Mouse (Mus musculus): ENCODE data around the gene Gm3286. TPM values are rescaled to one million over a fixed set of nuclear protein-coding genes. Genes with fewer than 3 reads are reported as not detected.
"Not testable (repeated sequence)": the region's sequence is repeated elsewhere in the genome, so short reads cannot be mapped to it uniquely, and the experiment has no call there.

The Gm3286 gene
- not detected in 2 replicates for polyA plus RNA-seq (2015; fragmentation: Nextera tagmentation; extraction: Ambion mirVana)

DNA sequence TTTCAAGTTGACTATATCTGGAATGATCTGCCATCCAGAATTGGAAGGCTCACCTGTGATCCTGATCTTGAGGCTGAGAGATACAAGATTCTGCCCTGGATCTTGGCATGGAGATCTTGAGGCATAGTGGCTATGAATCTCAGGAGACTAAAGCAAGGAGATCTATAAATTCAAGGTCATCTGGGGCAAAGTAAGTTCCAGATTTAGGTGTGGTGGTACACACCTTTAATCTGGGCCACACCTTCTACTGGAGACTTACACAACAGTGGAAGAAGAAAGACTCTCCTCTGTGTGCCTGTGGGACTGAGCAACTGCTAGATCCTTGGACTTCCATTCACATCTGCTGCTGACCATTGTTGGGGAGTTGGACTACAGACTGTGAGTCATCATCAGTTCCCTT lies at the start of gene Gm3286:
Gene Gm3286, plus strand, starts transcription at position 301 of the 400 bp plus-strand sequence.
- ATAC-seq; H3K4me1 ChIP-seq (replicated peaks); H3K4me3 ChIP-seq (replicated peaks): not testable (repeated sequence)

More for the DNA sequence above, at the start of gene Gm3286:
- not testable (repeated sequence) for H3K27me3 ChIP-seq (replicated peaks); H3K9me3 ChIP-seq; H3K4me2 ChIP-seq (replicated peaks); H3K36me3 ChIP-seq; H3K27ac ChIP-seq; H3K9ac ChIP-seq

Other genes starting within 250 kb of the Gm3286 start
- not detected in 2 replicates for gene Gm10424, start 238.0 kb upstream of the Gm3286 start, polyA plus RNA-seq (2015; fragmentation: Nextera tagmentation; extraction: Ambion mirVana)
- not detected in 2 replicates for gene Gm3259, start 204.8 kb upstream of the Gm3286 start, polyA plus RNA-seq (2015; fragmentation: Nextera tagmentation; extraction: Ambion mirVana)
- not detected in 2 replicates for gene D5Ertd577e, start 54.0 kb upstream of the Gm3286 start, polyA plus RNA-seq (2015; fragmentation: Nextera tagmentation; extraction: Ambion mirVana)
- gene Gm7971, start 84.1 kb downstream of the Gm3286 start, polyA plus RNA-seq (2015; fragmentation: Nextera tagmentation; extraction: Ambion mirVana), result not detected in 2 replicates
- gene Gm7978, start 225.4 kb downstream of the Gm3286 start, polyA plus RNA-seq (2015; fragmentation: Nextera tagmentation; extraction: Ambion mirVana), result not detected in 2 replicates
- not detected in 2 replicates for gene Gm7982, start 231.3 kb downstream of the Gm3286 start, polyA plus RNA-seq (2015; fragmentation: Nextera tagmentation; extraction: Ambion mirVana)

Measured in intestine, embryonic 15.5 days (tissue).